Mouse (Mus musculus): ENCODE data around the gene Vwf.

- no peak for TF ChIP-seq CTCF (IDR thresholded peaks at IDR 0.05; ENCODE audit: low read depth, low read length)
- no peak for TF ChIP-seq POLR2A (IDR thresholded peaks at IDR 0.05; ENCODE audit: extremely low read depth, insufficient read depth, low read length)
Measured at GRCm38 (mm10) chr6:125540826-125541225, 5.7 kb upstream of the Vwf start.
